Mouse (Mus musculus) forebrain, embryonic 16.5 days (tissue): ENCODE data around the gene Serpina3g. TPM values are rescaled to one million over a fixed set of nuclear protein-coding genes. Genes with fewer than 3 reads are reported as not detected.
"Not testable (repeated sequence)": the region's sequence is repeated elsewhere in the genome, so short reads cannot be mapped to it uniquely, and the experiment has no call there.

Experiments
- ATAC-seq: fragments of 200-750 bp; cut with Nextera tagmentation; 2 replicates; pipeline ENCODE4 v1.8.0; 2017; ENCODE audit warnings: mild to moderate bottlenecking, moderate library complexity
- H3K27ac ChIP-seq: fragments of 300-500 bp; sonication (generic); 2 replicates; pipeline ENCODE4 v1.5.1; 2014; ENCODE audit warnings: low read length, control low read depth
- H3K27me3 ChIP-seq: fragments of 300-500 bp; sonication (generic); replicated peaks from 2 replicates; pipeline ENCODE4 v1.6.1; 2014; ENCODE audit warnings: low read length; ENCODE audit not compliant: control insufficient read depth, insufficient read depth
- H3K36me3 ChIP-seq: fragments of 300-500 bp; sonication (generic); 2 replicates; pipeline ENCODE4 v1.6.1; 2014; ENCODE audit not compliant: control insufficient read depth, insufficient read depth
- H3K4me1 ChIP-seq: fragments of 300-500 bp; sonication (generic); replicated peaks from 2 replicates; pipeline ENCODE4 v1.6.1; 2014; ENCODE audit warnings: low read length; ENCODE audit not compliant: control insufficient read depth, insufficient read depth
- H3K4me2 ChIP-seq: fragments of 300-500 bp; sonication (generic); 2 replicates; pipeline ENCODE4 v1.6.1; 2014; ENCODE audit warnings: mild to moderate bottlenecking, low read length, control low read depth
- H3K4me3 ChIP-seq: fragments of 300-500 bp; sonication (generic); replicated peaks from 2 replicates; pipeline ENCODE4 v1.5.1; 2014; ENCODE audit warnings: mild to moderate bottlenecking, low read length, control low read depth
- H3K9ac ChIP-seq: fragments of 300-500 bp; sonication (generic); replicated peaks from 2 replicates; pipeline ENCODE4 v1.6.1; 2014; ENCODE audit warnings: low read depth, low read length, control low read depth
- H3K9me3 ChIP-seq: fragments of 300-500 bp; sonication (generic); 2 replicates; pipeline ENCODE4 v1.6.1; 2016; ENCODE audit warnings: low read length; ENCODE audit not compliant: control insufficient read depth
- WGBS: fragments of 180-500 bp; shearing (Covaris S2); extraction: QIAGEN DNeasy Blood & Tissue Kit; methylation state at CpG from one replicate; pipeline ENCODE4 v1.1.7; 2014; 5-methylcytosine and 5-hydroxymethylcytosine counted together
- polyA plus RNA-seq: library from polyadenylated mRNA; unstranded; fragments of >200 nt; fragmentation: Nextera tagmentation; extraction: Ambion mirVana; gene quantifications from 2 replicates; pipeline ENCODE4 v1.2.1, GENCODE M21; 2015

Serpina3g gene
- polyA plus RNA-seq, 1 experiment from 2014 or later: not detected

DNA sequence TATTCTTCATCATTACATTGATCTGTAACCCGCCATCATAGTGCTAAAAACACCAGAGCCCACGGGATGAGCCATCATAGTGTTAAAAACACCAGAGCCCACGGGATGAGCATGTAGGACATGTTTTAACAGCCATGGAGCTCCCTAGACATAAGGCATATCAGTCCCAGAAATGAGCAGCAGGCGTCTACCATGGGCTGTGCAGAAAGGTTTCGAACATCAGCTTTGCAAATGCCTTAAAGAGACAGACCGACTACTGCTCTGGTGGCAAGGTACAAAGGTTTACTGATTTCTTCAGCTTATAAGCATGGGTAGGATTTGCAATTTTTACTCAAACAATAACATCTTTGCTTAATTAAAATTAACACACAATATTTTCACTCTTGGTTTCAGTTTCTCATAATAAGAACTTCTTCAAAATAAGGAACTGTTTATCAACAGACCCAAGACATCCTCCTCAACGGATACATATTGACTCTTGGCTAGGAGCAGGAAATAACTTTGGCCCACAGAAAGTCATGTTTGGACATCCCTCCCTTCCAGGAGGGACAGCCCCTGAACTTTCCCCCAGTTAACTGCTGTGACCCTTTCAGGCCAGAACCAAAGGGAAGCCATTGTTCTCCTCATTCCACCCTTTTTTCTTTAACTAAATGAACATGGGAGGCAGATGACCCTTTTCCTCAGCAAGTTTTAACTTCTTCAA, 11.3 kb upstream of the Serpina3g start:
- WGBS: 70% methylated on average over 7 of the region's 7 CpGs
- ATAC-seq: no peak
- Histone ChIP-seq H3K4me3 (no peak overlapping the region), H3K9ac (no peak overlapping the region), H3K27ac (no peak overlapping the region), H3K27me3 (no peaks in the 10 kb centered on the region), H3K9me3 (no peaks in the 10 kb centered on the region), H3K36me3 (no peaks in the 10 kb centered on the region), H3K4me2 (no peak overlapping the region), H3K4me1 (no peaks in the 10 kb centered on the region)

DNA sequence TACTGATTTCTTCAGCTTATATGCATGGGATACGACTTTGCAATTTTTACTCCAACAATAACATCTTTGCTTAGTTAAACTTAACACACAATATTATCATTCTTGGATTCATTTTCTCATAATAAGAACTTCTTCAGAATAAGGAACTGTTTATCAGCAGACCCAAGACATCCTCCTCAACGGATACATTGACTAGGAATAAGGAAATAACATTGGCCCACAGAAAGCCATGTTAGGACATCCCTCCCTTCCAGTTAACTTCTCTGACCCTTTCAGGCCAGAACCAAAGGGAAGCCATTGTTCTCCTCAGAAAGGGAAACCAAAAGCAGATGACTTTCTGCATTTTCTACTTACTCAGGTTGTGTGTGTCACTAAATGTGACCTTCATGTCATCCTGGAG, 5.3 kb upstream of the Serpina3g start:
- H3K27me3 ChIP-seq: no peaks in the 10 kb centered on the region
- no peak for ATAC-seq
- no peaks in the 10 kb centered on the region for H3K4me1 ChIP-seq
- H3K36me3 ChIP-seq: no peaks in the 10 kb centered on the region
- no peak overlapping the region for H3K4me2 ChIP-seq
- no peak overlapping the region for H3K9ac ChIP-seq
- H3K4me3 ChIP-seq: no peak overlapping the region
- WGBS: 82% methylated on average over 2 of the region's 2 CpGs
- H3K9me3 ChIP-seq: no peaks in the 10 kb centered on the region
- H3K27ac ChIP-seq: no peak overlapping the region

DNA sequence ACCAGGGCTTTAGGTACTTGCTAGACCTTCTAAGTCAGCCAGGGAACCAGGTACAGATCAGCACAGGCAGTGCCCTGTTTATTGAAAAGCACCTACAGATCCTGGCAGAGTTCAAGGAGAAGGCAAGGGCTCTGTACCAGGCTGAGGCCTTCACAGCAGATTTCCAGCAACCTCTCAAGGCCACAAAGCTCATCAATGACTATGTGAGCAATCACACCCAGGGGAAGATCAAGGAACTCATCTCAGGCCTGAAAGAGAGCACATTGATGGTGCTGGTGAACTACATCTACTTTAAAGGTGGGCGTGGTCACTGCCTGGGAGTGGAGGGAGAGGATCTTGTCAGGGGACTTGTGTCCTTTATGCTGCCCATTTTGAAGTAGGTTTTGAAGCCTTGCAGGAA, 2.0 kb downstream of the Serpina3g start:
- H3K4me3 ChIP-seq, H3K9ac ChIP-seq, H3K4me2 ChIP-seq, H3K27ac ChIP-seq, H3K9me3 ChIP-seq, H3K27me3 ChIP-seq, ATAC-seq, H3K4me1 ChIP-seq, H3K36me3 ChIP-seq: not testable (repeated sequence)
- 100% methylated on average over 1 of the region's 1 CpGs for WGBS

DNA sequence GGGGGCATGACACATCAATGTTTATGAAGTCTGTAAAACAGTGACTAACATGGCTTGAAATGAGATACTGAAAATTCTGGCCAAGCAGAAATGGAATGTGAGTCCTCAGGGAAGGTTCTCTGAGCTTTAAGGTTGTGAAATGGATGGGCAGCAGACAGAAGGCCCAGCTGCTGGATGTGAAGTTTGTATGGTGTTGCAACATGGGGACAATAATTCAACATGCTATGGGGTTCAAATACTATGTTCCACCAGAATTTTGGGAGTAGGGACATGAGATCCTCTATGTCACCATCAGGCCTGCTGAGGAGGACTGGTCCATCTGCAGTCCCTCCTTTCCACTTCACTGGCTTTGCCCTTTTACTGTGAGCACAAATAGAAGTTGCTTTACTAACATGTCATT, 7.3 kb downstream of the Serpina3g start:
- Histone ChIP-seq H3K9ac (no peak overlapping the region), H3K27ac (no peak overlapping the region), H3K4me3 (no peak overlapping the region), H3K9me3 (no peaks in the 10 kb centered on the region), H3K27me3 (no peaks in the 10 kb centered on the region), H3K36me3 (no peaks in the 10 kb centered on the region), H3K4me2 (no peak overlapping the region), H3K4me1 (no peaks in the 10 kb centered on the region)
- no peak for ATAC-seq

DNA sequence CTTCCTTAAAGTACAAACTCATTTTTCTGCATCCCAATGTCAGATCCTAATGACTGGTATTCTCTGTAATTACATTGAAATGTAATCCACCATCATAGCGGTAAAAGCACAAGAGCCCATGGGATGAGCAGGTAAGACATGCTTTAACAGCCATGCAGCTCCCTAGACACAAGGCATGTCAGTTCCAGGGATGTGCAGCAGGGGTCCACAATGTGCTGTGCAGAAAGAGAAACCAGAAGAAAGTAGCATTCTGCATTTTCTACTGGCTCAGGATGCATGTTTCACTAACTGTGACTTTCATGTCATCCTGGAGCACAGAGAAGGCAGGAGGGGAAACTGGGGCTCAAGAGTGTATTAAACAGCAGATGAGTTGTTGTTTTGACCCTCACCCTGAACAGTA, 9.0 kb downstream of the Serpina3g start:
- no peak for ATAC-seq
- Histone ChIP-seq H3K4me1 (no peaks in the 10 kb centered on the region), H3K27ac (no peak overlapping the region), H3K4me3 (no peak overlapping the region), H3K27me3 (no peaks in the 10 kb centered on the region), H3K9ac (no peak overlapping the region), H3K36me3 (no peaks in the 10 kb centered on the region), H3K4me2 (no peak overlapping the region), H3K9me3 (no peaks in the 10 kb centered on the region)
- WGBS: 86% methylated on average over 1 of the region's 1 CpGs

DNA sequence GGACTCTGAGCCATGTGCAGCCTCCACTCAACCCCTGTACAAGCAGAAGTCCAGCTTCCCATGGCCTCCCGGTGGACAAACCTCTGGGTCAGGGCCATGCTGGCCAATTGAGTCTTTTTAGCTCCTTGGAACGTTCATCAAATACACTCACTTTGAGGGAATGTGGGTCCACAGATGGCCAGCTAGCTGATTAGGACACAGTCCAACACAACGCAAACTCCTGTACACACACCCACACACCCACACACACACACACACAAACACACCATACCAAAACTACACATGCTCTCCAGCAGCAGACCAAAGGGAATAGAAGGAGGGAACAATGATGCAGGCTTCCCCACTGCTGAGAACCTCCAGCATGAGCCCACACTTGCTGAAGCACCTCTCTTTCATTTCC, 9.6 kb downstream of the Serpina3g start:
- H3K27me3 ChIP-seq: no peaks in the 10 kb centered on the region
- no peaks in the 10 kb centered on the region for H3K36me3 ChIP-seq
- H3K4me3 ChIP-seq: no peak overlapping the region
- H3K27ac ChIP-seq: no peak overlapping the region
- H3K4me1 ChIP-seq: no peaks in the 10 kb centered on the region
- H3K4me2 ChIP-seq: no peak overlapping the region
- H3K9ac ChIP-seq: no peak overlapping the region
- H3K9me3 ChIP-seq: no peaks in the 10 kb centered on the region
- WGBS: 74% methylated on average over 3 of the region's 3 CpGs
- ATAC-seq: no peak

DNA sequence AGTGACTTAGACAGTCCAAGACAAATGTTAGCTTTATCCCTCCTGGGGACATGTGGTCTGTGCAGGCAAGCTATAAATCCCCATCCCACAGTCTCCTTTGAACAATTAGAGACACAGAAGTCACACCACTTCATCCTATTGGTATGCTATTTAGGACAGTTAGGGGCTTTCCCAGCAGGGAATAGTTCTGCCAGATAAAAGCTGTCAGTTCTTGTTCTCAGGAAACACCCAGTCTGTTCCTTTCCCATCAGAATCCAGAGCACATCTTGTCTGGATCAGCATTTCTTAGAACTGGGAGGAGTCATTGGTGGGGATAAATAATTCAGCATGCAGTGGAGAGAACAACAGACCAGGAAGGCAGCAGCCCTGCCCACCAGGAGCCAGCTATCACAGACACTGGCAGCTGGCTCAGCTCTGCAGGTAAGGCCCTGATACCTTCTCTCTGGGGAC, 11.5 kb downstream of the Serpina3g start:
- H3K4me1 ChIP-seq: no peaks in the 10 kb centered on the region
- no peaks in the 10 kb centered on the region for H3K36me3 ChIP-seq
- H3K27ac ChIP-seq: no peak overlapping the region
- no peak overlapping the region for H3K4me3 ChIP-seq
- no peak for ATAC-seq
- H3K27me3 ChIP-seq: no peaks in the 10 kb centered on the region
- no peaks in the 10 kb centered on the region for H3K9me3 ChIP-seq
- H3K4me2 ChIP-seq: no peak overlapping the region
- no peak overlapping the region for H3K9ac ChIP-seq

DNA sequence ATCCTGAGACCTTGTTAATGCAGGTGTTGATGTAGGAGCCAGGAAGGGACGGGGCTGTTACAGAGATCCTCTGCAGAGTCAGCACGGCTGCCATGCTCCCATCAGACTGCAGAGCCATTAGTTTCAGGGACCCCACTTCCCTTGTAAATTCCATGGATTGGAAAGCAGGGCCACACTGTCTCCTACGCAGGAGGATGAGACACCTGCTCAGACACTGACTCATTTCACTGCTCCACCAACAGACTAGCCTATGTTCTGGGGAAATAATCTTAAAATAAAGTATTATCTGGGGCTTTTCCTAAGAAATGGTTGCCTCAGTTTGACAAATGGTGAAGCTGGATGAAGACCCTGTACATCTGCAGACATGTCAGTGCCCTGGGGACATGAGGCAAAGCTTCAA, 12.2 kb downstream of the Serpina3g start:
- ATAC-seq: no peak
- H3K9ac ChIP-seq: no peak overlapping the region
- no peak overlapping the region for H3K27ac ChIP-seq
- H3K36me3 ChIP-seq: no peaks in the 10 kb centered on the region
- 83% methylated on average over 3 of the region's 3 CpGs for WGBS
- no peaks in the 10 kb centered on the region for H3K9me3 ChIP-seq
- no peaks in the 10 kb centered on the region for H3K4me1 ChIP-seq
- no peak overlapping the region for H3K4me2 ChIP-seq
- no peak overlapping the region for H3K4me3 ChIP-seq
- no peaks in the 10 kb centered on the region for H3K27me3 ChIP-seq

DNA sequence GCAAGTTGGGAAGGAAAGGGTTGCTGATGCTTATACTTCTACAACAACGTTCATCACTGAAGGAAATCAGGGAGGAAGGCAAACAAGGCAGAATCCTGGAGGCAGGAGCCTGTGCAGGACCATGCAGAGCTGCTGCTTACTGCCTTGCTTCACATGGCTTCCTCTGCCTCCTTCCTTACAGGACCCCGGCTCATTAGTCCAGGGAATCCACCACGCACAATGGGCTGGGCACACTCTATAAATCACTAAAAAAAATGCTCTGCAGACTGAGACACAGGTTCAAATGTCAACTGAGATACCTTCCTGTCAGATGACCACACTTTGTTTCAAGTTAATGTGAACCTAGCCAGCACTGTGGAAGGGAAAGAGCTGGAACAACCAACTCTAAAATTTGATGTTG, 25.0 kb downstream of the Serpina3g start:
- ATAC-seq: no peak
- Histone ChIP-seq H3K27me3 (no peaks in the 10 kb centered on the region), H3K36me3 (no peaks in the 10 kb centered on the region), H3K4me3 (no peak overlapping the region), H3K4me1 (no peaks in the 10 kb centered on the region), H3K9ac (no peak overlapping the region), H3K27ac (no peak overlapping the region), H3K9me3 (no peaks in the 10 kb centered on the region), H3K4me2 (no peak overlapping the region)
- WGBS: 65% methylated on average over 3 of the region's 3 CpGs

DNA sequence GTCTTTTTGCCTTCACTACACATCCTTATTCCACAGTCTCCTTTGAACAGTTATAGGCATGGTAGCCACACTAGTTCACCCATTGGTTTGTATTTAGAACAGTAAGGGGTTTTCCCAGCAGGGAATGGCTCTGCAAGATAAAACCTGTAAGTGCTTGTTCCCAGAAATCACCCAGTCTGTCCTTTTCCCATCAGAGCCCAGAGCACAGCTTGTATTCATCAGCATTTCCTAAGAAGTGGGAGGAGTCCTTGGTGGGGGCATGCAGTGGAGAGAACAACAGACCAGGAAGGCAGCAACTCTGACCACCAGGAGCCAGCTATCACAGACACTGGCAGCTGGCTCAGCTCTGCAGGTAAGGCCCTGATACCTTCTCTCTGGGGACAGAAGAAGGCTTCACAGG, 26.8 kb downstream of the Serpina3g start, which contains the start of gene Serpina3i:
Serpina3i (plus strand) TSS at position 260 of the 400 bp plus-strand sequence.
- ATAC-seq: no peak
- Histone ChIP-seq H3K27ac (no peak within 1 kb of the TSS), H3K9ac (no peak within 1 kb of the TSS), H3K4me1 (no peaks in the 10 kb centered on the region), H3K4me3 (no peak within 1 kb of the TSS), H3K36me3 (no peaks in the 10 kb centered on the region), H3K9me3 (no peaks in the 10 kb centered on the region), H3K4me2 (no peak within 1 kb of the TSS), H3K27me3 (no peaks in the 10 kb centered on the region)
